Mouse (Mus musculus) neural tube, embryonic 11.5 days (tissue): ENCODE data around the gene Myo3b. TPM values are rescaled to one million over a fixed set of nuclear protein-coding genes. Genes with fewer than 3 reads are reported as not detected.

Experiments
- ATAC-seq: fragments of 200-750 bp; cut with Nextera tagmentation; 2 replicates; pipeline ENCODE4 v1.8.0; 2017; ENCODE audit warnings: moderate number of reproducible peaks, mild to moderate bottlenecking, moderate TSS enrichment, moderate library complexity; ENCODE audit not compliant: insufficient read depth, low FRiP score, low TSS enrichment
- DNase-seq: peaks from one replicate; pipeline ENCODE4 v3.0.0-alpha.2; 2015; ENCODE audit warnings: low spot score
- H3K27ac ChIP-seq: fragments of 300-500 bp; sonication (generic); 2 replicates; pipeline ENCODE4 v1.5.1; 2014; ENCODE audit warnings: low read depth, mild to moderate bottlenecking, low read length
- H3K27me3 ChIP-seq: fragments of 300-500 bp; sonication (generic); 2 replicates; pipeline ENCODE4 v1.6.1; 2014; ENCODE audit warnings: mild to moderate bottlenecking, low read length, mixed read lengths; ENCODE audit not compliant: control insufficient read depth, insufficient read depth
- H3K36me3 ChIP-seq: fragments of 300-500 bp; sonication (generic); 2 replicates; pipeline ENCODE4 v1.6.1; 2014; ENCODE audit warnings: mild to moderate bottlenecking, low read length, moderate library complexity, mixed read lengths; ENCODE audit not compliant: control insufficient read depth, insufficient read depth
- H3K4me1 ChIP-seq: fragments of 300-500 bp; sonication (generic); 2 replicates; pipeline ENCODE4 v1.6.1; 2014; ENCODE audit warnings: low read length, mixed read lengths; ENCODE audit not compliant: control insufficient read depth, insufficient read depth
- H3K4me2 ChIP-seq: fragments of 300-500 bp; sonication (generic); 2 replicates; pipeline ENCODE4 v1.6.1; 2014; ENCODE audit warnings: low read depth, mild to moderate bottlenecking, moderate library complexity
- H3K4me3 ChIP-seq: fragments of 300-500 bp; sonication (generic); 2 replicates; pipeline ENCODE4 v1.5.1; 2014; ENCODE audit warnings: low read depth, low read length
- H3K9ac ChIP-seq: fragments of 300-500 bp; sonication (generic); 2 replicates; pipeline ENCODE4 v1.6.1; 2014; ENCODE audit warnings: mild to moderate bottlenecking, low read length
- H3K9me3 ChIP-seq: fragments of 300-500 bp; sonication (generic); 2 replicates; pipeline ENCODE4 v1.6.1; 2016; ENCODE audit warnings: low read length; ENCODE audit not compliant: control insufficient read depth
- WGBS: fragments of 180-500 bp; shearing (Covaris S2); extraction: QIAGEN DNeasy Blood & Tissue Kit; methylation state at CpG from one replicate; pipeline ENCODE4 v1.1.7; 2014; 5-methylcytosine and 5-hydroxymethylcytosine counted together
- polyA plus RNA-seq: library from polyadenylated mRNA; unstranded; fragments of >200 nt; fragmentation: Nextera tagmentation; extraction: Ambion mirVana; gene quantifications from 2 replicates; pipeline ENCODE4 v1.2.1, GENCODE M21; 2014

Gene Myo3b
- polyA plus RNA-seq, 1 experiment from 2014 or later: 0.04 TPM

- H3K4me2 ChIP-seq: no peak overlapping the region
- H3K9me3 ChIP-seq: no peaks in the 10 kb centered on the region
- H3K27me3 ChIP-seq: no peaks in the 10 kb centered on the region
- no peak overlapping the region for H3K4me3 ChIP-seq
- no peak overlapping the region for H3K27ac ChIP-seq
- no peak for ATAC-seq
- H3K9ac ChIP-seq: no peak overlapping the region
- H3K36me3 ChIP-seq: no peaks in the 10 kb centered on the region
- 85% methylated on average over 13 of the region's 13 CpGs for WGBS
- no peak for DNase-seq
- no peaks in the 10 kb centered on the region for H3K4me1 ChIP-seq
Observed at GRCm38 (mm10) chr2:70421144-70421874, 382.4 kb downstream of the Myo3b start.

GRCm38 (mm10) chr2:70425611-70426010 is 386.7 kb downstream of the Myo3b start:
- Histone ChIP-seq H3K27me3 (no peaks in the 10 kb centered on the region), H3K4me3 (no peak overlapping the region), H3K4me1 (no peaks in the 10 kb centered on the region), H3K4me2 (no peak overlapping the region), H3K9ac (no peak overlapping the region), H3K36me3 (no peaks in the 10 kb centered on the region), H3K27ac (no peak overlapping the region), H3K9me3 (no peaks in the 10 kb centered on the region)
- no peak for DNase-seq
- 72% methylated on average over 11 of the region's 11 CpGs for WGBS
- ATAC-seq: no peak

- Histone ChIP-seq H3K4me1 (peaks cover 8% of the 10 kb centered on the region; the same call in 1 of the 2 replicates), H3K4me2 (no peak overlapping the region), H3K27me3 (no peaks in the 10 kb centered on the region), H3K36me3 (no peaks in the 10 kb centered on the region), H3K27ac (no peak overlapping the region), H3K9ac (no peak overlapping the region), H3K4me3 (no peak overlapping the region), H3K9me3 (no peaks in the 10 kb centered on the region)
- ATAC-seq (no peak), DNase-seq (peak; percentile 66)
- WGBS: 4% methylated on average over 4 of the region's 4 CpGs
Observed at GRCm38 (mm10) chr2:70443035-70443434, 404.1 kb downstream of the Myo3b start.

- Histone ChIP-seq H3K27me3 (no peaks in the 10 kb centered on the region), H3K4me1 (peaks cover 8% of the 10 kb centered on the region; the same call in 1 of the 2 replicates), H3K36me3 (no peaks in the 10 kb centered on the region), H3K27ac (no peak overlapping the region), H3K4me2 (peak overlapping the region; percentile 15), H3K4me3 (no peak overlapping the region), H3K9me3 (no peaks in the 10 kb centered on the region), H3K9ac (no peak overlapping the region)
- DNase-seq: peak; percentile 17
- ATAC-seq: no peak
- 2% methylated on average over 7 of the region's 7 CpGs for WGBS
Observed at GRCm38 (mm10) chr2:70444141-70444540, 405.2 kb downstream of the Myo3b start.

- no peak overlapping the region for H3K9ac ChIP-seq
- 8% methylated on average over 12 of the region's 12 CpGs for WGBS
- peak; percentile 36 for DNase-seq
- peak overlapping the region; percentile 19 for H3K4me2 ChIP-seq
- no peak overlapping the region for H3K27ac ChIP-seq
- H3K36me3 ChIP-seq: no peaks in the 10 kb centered on the region
- no peaks in the 10 kb centered on the region for H3K9me3 ChIP-seq
- H3K27me3 ChIP-seq: no peaks in the 10 kb centered on the region
- 0 out of 2 replicates have a peak overlapping the region, but pooled peaks have one; percentile 7 for H3K4me3 ChIP-seq
- no peak for ATAC-seq
- no peaks in the 10 kb centered on the region for H3K4me1 ChIP-seq
Observed at GRCm38 (mm10) chr2:70456205-70456604, 417.3 kb downstream of the Myo3b start.

GRCm38 (mm10) chr2:70463606-70464005 is 424.7 kb downstream of the Myo3b start:
- WGBS: 89% methylated on average over 1 of the region's 1 CpGs
- Histone ChIP-seq H3K4me2 (no peak overlapping the region), H3K9ac (no peak overlapping the region), H3K4me3 (no peak overlapping the region), H3K36me3 (no peaks in the 10 kb centered on the region), H3K27me3 (no peaks in the 10 kb centered on the region), H3K4me1 (no peaks in the 10 kb centered on the region), H3K9me3 (no peaks in the 10 kb centered on the region), H3K27ac (no peak overlapping the region)
- DNase-seq (no peak), ATAC-seq (no peak)

- DNase-seq: peak; percentile 20
- WGBS: 5% methylated on average over 5 of the region's 5 CpGs
- Histone ChIP-seq H3K9ac (no peak overlapping the region), H3K4me3 (no peak overlapping the region), H3K27ac (no peak overlapping the region), H3K9me3 (no peaks in the 10 kb centered on the region), H3K4me1 (peaks cover 28% of the 10 kb centered on the region), H3K27me3 (peaks cover 55% of the 10 kb centered on the region), H3K4me2 (no peak overlapping the region), H3K36me3 (no peaks in the 10 kb centered on the region)
- ATAC-seq: no peak
Observed at GRCm38 (mm10) chr2:70471136-70471535, 432.2 kb downstream of the Myo3b start.

- H3K27ac ChIP-seq: no peak overlapping the region
- H3K4me1 ChIP-seq: peaks cover 31% of the 10 kb centered on the region
Observed at GRCm38 (mm10) chr2:70471861-70472620, 433.1 kb downstream of the Myo3b start.

More at GRCm38 (mm10) chr2:70471861-70472620, 433.1 kb downstream of the Myo3b start:
- WGBS: under 1% methylated on average over 48 of the region's 48 CpGs
- Histone ChIP-seq H3K9ac (no peak overlapping the region), H3K4me2 (peak overlapping the region; percentile 49), H3K9me3 (no peaks in the 10 kb centered on the region), H3K36me3 (no peaks in the 10 kb centered on the region), H3K4me3 (peak overlapping the region; percentile 29), H3K27me3 (peaks cover 64% of the 10 kb centered on the region)
- DNase-seq: peak; percentile 57
- ATAC-seq: no peak
